Mouse (Mus musculus) cerebellum, adult 8-10 months (tissue): ENCODE results near the gene 4921524J17Rik.

ENCODE experiments used
- DNase-seq: peaks from one replicate; pipeline ENCODE4 v3.0.0; 2022

Gene 4921524J17Rik

GRCm38 (mm10) chr8:85435736-85436135 lies 3.1 kb upstream of the 4921524J17Rik start:
- DNase-seq, result no peak

- no peak for DNase-seq
Measured at GRCm38 (mm10) chr8:85434817-85435216, 2.2 kb upstream of the 4921524J17Rik start.

GRCm38 (mm10) chr8:85433017-85433393 lies 372 bp upstream of the 4921524J17Rik start:
- no peak for DNase-seq

GRCm38 (mm10) chr8:85431281-85432167 lies 1.1 kb downstream of the 4921524J17Rik start:
- DNase-seq, result no peak

- no peak for DNase-seq
Measured at GRCm38 (mm10) chr8:85430801-85431200, 1.8 kb downstream of the 4921524J17Rik start.

GRCm38 (mm10) chr8:85429219-85429618 lies 3.4 kb downstream of the 4921524J17Rik start:
- DNase-seq, result no peak

- no peak for DNase-seq
Measured at GRCm38 (mm10) chr8:85427026-85427425, 5.6 kb downstream of the 4921524J17Rik start.

- DNase-seq, result no peak
Measured at GRCm38 (mm10) chr8:85421329-85421728, 11.3 kb downstream of the 4921524J17Rik start.

GRCm38 (mm10) chr8:85408526-85408925 lies 24.1 kb downstream of the 4921524J17Rik start:
- DNase-seq, result no peak

- DNase-seq, result no peak
Measured at GRCm38 (mm10) chr8:85408053-85408505, 24.6 kb downstream of the 4921524J17Rik start.

GRCm38 (mm10) chr8:85405961-85406360 lies 26.7 kb downstream of the 4921524J17Rik start:
- DNase-seq, result no peak

- DNase-seq, result no peak
Measured at GRCm38 (mm10) chr8:85405418-85405817, 27.2 kb downstream of the 4921524J17Rik start.

GRCm38 (mm10) chr8:85398548-85398947 lies 34.1 kb downstream of the 4921524J17Rik start:
- DNase-seq, result no peak

- DNase-seq, result no peak
Measured at GRCm38 (mm10) chr8:85397508-85397907, 35.1 kb downstream of the 4921524J17Rik start.

- no peak for DNase-seq
Measured at GRCm38 (mm10) chr8:85396432-85397079, 36.1 kb downstream of the 4921524J17Rik start.

- no peak for DNase-seq
Measured at GRCm38 (mm10) chr8:85395681-85396431, 36.8 kb downstream of the 4921524J17Rik start.

- DNase-seq, result no peak
Measured at GRCm38 (mm10) chr8:85395017-85395416, 37.6 kb downstream of the 4921524J17Rik start.

- no peak for DNase-seq
Measured at GRCm38 (mm10) chr8:85393199-85393598, 39.4 kb downstream of the 4921524J17Rik start.

GRCm38 (mm10) chr8:85391438-85391837 lies 41.2 kb downstream of the 4921524J17Rik start:
- no peak for DNase-seq

GRCm38 (mm10) chr8:85386205-85386604 lies 46.4 kb downstream of the 4921524J17Rik start, which contains the start of gene Mylk3:
TSS of gene Mylk3 (minus strand) at chr8:85386345.
- no peak for DNase-seq

- no peak for DNase-seq
Measured at GRCm38 (mm10) chr8:85381926-85382325, 50.7 kb downstream of the 4921524J17Rik start.

GRCm38 (mm10) chr8:85380824-85381209 lies 51.8 kb downstream of the 4921524J17Rik start:
- no peak for DNase-seq
